Mouse (Mus musculus) liver, embryonic 12.5 days (tissue): ENCODE data around the gene Phb2. TPM values are rescaled to one million over a fixed set of nuclear protein-coding genes. Genes with fewer than 3 reads are reported as not detected.
"Not testable (repeated sequence)": the region's sequence is repeated elsewhere in the genome, so short reads cannot be mapped to it uniquely, and the experiment has no call there.

Experiments
- ATAC-seq: fragments of 200-750 bp; cut with Nextera tagmentation; 2 replicates; pipeline ENCODE4 v1.8.0; 2017; ENCODE audit warnings: moderate number of reproducible peaks, mild to moderate bottlenecking, moderate library complexity
- H3K27ac ChIP-seq: fragments of 300-500 bp; sonication (generic); 2 replicates; pipeline ENCODE4 v1.5.1; 2016; ENCODE audit warnings: mild to moderate bottlenecking
- H3K27me3 ChIP-seq: fragments of 300-500 bp; sonication (generic); replicated peaks from 2 replicates; pipeline ENCODE4 v1.6.1; 2016; ENCODE audit warnings: mild to moderate bottlenecking, moderate library complexity
- H3K36me3 ChIP-seq: fragments of 300-500 bp; sonication (generic); 2 replicates; pipeline ENCODE4 v1.6.1; 2016; ENCODE audit warnings: mild to moderate bottlenecking, moderate library complexity
- H3K4me1 ChIP-seq: fragments of 300-500 bp; sonication (generic); 2 replicates; pipeline ENCODE4 v1.6.1; 2016
- H3K4me2 ChIP-seq: fragments of 300-500 bp; sonication (generic); 2 replicates; pipeline ENCODE4 v1.6.1; 2016; ENCODE audit warnings: mild to moderate bottlenecking, moderate library complexity
- H3K4me3 ChIP-seq: fragments of 300-500 bp; sonication (generic); 2 replicates; pipeline ENCODE4 v1.5.1; 2016; ENCODE audit warnings: mild to moderate bottlenecking, moderate library complexity
- H3K9ac ChIP-seq: fragments of 300-500 bp; sonication (generic); 2 replicates; pipeline ENCODE4 v1.6.1; 2016; ENCODE audit warnings: mild to moderate bottlenecking, moderate library complexity
- H3K9me3 ChIP-seq: fragments of 300-500 bp; sonication (generic); replicated peaks from 2 replicates; pipeline ENCODE4 v1.6.1; 2016; ENCODE audit warnings: mild to moderate bottlenecking, moderate library complexity
- WGBS: fragments of 180-500 bp; shearing (Covaris S2); methylation state at CpG from one replicate; pipeline ENCODE4 v1.1.7; 2016; ENCODE audit not compliant: insufficient replicate concordance; 5-methylcytosine and 5-hydroxymethylcytosine counted together
- polyA plus RNA-seq: library from polyadenylated mRNA; unstranded; fragments of >200 nt; fragmentation: Nextera tagmentation; extraction: Ambion mirVana; gene quantifications from 2 replicates; pipeline ENCODE4 v1.2.1, GENCODE M21; 2016

Gene Phb2
- polyA plus RNA-seq, 1 experiment from 2014 or later, result 443 TPM

DNA sequence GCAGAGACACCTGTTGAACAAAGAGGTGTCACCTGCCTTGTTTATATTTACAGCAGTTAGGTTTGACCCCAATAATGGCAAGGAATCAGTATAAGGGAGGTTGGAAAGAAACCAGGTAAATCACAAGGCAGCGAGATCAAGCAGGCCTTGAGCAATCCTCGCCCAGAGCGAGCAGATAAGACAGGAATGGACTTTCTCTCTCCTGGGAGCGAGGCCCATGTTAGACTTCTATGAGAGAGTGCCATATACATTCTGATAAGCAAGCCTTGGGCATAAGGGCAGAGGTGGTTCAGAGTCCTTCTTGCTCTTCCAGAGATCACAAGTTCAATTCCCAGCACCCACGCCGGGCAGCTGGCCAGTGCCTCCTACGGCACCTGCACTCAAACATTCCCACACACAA, 33.4 kb upstream of the Phb2 start:
- 84% methylated on average over 7 of the region's 7 CpGs for WGBS
- H3K4me1 ChIP-seq, result peaks cover 59% of the 10 kb centered on the region
- H3K4me3 ChIP-seq, result no peak overlapping the region
- H3K9ac ChIP-seq, result no peak overlapping the region
- no peak overlapping the region for H3K27ac ChIP-seq
- H3K36me3 ChIP-seq, result peaks cover 34% of the 10 kb centered on the region
- no peaks in the 10 kb centered on the region for H3K9me3 ChIP-seq
- no peak for ATAC-seq
- H3K27me3 ChIP-seq, result no peaks in the 10 kb centered on the region
- no peak overlapping the region for H3K4me2 ChIP-seq

DNA sequence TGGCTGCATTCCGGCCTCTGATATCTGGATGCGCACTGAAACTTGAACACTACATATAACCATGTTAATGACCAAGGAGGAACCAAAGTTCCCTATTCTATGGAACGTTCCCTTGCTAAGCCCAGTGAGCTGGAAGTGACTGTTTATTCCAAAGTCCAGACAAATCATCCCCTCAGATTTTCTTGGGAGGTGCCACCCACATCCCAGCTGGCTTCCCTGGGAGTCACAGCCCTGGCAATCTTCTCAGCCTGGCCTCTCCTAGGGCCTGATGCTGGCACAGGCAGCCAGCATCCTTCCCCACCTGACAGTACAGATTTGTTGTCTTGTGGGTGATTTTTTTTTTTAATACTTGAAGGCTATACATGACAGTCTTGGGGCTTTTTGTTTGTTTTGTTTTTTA, 32.6 kb upstream of the Phb2 start:
- Histone ChIP-seq H3K27ac (no peak overlapping the region), H3K9ac (no peak overlapping the region), H3K36me3 (peaks cover 27% of the 10 kb centered on the region), H3K9me3 (no peaks in the 10 kb centered on the region), H3K27me3 (no peaks in the 10 kb centered on the region), H3K4me1 (peaks cover 59% of the 10 kb centered on the region), H3K4me2 (no peak overlapping the region), H3K4me3 (no peak overlapping the region)
- 89% methylated on average over 3 of the region's 3 CpGs for WGBS
- no peak for ATAC-seq

DNA sequence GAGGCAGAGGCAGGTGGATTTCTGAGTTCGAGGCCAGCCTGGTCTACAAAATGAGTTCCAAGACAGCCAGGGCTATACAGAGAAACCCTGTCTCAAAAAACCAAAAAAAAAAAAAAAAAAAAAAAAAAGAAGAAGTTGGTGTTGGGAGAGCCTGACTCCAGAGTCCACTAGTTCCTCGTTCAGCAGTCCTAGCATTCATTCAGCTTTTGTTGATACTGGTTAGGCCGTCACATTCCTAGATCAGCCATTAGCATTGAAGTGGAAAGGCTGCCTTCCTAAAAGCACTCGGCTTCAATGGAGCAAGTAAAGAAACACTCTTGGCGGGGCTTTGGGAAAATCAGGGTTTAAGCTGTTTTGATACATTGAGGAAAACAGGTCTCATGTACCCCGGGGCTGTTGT, 29.8 kb upstream of the Phb2 start:
- not testable (repeated sequence) for H3K27me3 ChIP-seq, H3K9ac ChIP-seq, H3K4me2 ChIP-seq, H3K27ac ChIP-seq, ATAC-seq, H3K9me3 ChIP-seq, H3K4me3 ChIP-seq
- Histone ChIP-seq H3K36me3 (peaks cover 21% of the 10 kb centered on the region), H3K4me1 (peaks cover 75% of the 10 kb centered on the region)
- WGBS, result 65% methylated on average over 6 of the region's 6 CpGs

DNA sequence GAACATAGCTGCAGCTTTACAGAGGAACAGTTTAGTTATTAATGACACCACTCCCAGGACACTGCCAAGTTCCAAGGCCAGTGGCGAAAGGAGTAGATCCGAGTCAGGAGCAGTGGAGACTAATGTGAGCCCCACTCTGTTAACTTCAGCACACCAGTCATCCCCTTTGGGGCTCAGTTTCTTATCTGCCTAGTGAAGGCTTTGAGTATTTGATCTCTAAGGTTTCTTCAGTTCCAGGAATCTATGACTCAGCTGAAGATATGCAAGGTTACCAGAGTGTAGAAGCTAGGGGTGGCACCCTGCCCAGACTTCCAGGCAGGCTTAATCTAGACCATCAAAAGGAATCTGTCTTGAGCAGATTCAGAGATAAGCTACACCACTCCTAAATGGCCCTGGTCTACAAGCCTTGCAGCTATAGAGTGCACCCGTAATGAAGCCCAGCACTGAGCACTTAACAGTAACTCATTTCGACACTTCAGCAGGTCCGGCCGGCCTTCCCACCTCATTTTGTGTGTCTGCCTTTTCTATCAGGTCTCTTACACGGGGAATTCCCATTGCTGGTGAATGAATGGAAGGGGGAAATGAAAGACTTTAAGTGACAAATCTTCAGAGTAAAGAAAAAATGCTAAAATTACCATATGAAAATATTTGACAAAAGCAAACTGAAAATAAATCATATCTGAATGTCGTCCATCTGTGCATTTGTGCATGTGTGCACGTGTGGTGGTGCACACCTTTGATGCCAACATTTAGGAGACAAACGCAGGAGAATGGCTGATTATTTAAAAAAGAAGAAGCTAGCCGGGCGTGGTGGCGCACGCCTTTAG, 28.3 kb upstream of the Phb2 start:
- Histone ChIP-seq H3K9ac (0 out of 2 replicates have a peak overlapping the region, but pooled peaks have one; percentile 32), H3K4me3 (peak overlapping the region; percentile 8; the same call in 1 of the 2 replicates), H3K9me3 (no peaks in the 10 kb centered on the region), H3K36me3 (peaks cover 22% of the 10 kb centered on the region), H3K4me1 (peaks cover 73% of the 10 kb centered on the region), H3K4me2 (peak overlapping the region; percentile 51), H3K27me3 (no peaks in the 10 kb centered on the region), H3K27ac (peak overlapping the region; percentile 73)
- 61% methylated on average over 14 of the region's 14 CpGs for WGBS
- peak; percentile 90 for ATAC-seq

DNA sequence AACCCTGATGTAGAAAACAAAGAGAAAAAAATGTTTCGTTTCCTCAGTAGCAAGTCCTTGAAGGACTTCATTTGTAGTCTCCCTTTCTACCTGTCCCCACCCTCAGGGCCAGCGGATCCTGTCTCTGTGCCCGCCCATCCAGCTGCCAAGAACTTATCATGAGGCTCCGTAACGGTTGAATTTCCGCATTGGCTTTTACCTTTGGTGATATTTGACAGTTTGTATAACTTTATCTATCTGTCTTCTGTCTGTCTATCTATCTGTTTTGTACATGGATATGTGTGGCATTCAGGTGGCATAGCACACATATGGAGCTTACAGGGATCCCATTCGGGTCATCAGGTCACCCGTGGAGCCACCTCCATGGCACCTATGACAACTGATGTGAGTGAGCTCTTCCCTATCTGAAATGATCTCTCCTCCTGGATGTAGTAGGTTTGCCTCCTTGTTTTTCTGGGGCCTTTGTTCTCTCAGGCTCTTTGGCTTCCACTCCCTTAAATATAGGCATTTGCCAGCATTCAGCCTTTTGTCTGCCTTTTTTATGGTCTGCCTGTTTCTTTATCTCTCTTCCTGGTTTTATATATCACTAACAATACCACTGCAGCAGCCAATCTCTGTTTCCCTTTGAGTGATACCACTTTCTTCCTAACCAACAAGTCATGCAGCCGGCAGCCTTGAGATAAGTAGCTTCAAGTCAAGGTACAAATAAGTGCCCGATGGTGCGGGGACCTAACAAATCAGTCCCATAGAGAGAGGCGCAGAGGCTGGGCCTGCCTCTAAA, 26.3 kb upstream of the Phb2 start:
- no peaks in the 10 kb centered on the region for H3K9me3 ChIP-seq
- no peak overlapping the region for H3K4me3 ChIP-seq
- peak overlapping the region; percentile 45 for H3K27ac ChIP-seq
- H3K4me1 ChIP-seq, result peaks cover 78% of the 10 kb centered on the region
- H3K36me3 ChIP-seq, result peaks cover 15% of the 10 kb centered on the region
- 34% methylated on average over 12 of the region's 12 CpGs for WGBS
- ATAC-seq, result peak; percentile 38
- 0 out of 2 replicates have a peak overlapping the region, but pooled peaks have one; percentile 8 for H3K9ac ChIP-seq
- no peaks in the 10 kb centered on the region for H3K27me3 ChIP-seq
- H3K4me2 ChIP-seq, result peak overlapping the region; percentile 19

DNA sequence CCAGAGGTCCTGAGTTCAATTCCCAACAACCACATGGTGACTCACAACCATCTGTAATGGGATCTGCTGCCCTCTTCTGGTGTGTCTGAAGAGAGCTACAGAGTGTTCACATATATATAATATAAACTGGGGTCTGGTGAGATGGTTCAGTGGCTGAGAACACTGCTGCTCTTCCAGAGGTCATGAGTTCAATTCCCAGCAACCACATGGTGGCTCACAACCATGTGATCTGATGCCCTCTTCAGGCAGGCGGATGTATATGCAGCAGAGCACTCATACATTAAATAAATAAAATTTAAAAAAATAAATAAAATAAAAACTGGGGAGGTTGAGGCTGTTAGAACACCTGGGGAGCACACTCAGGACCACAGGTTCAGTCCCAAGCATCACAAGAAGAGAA, 25.5 kb upstream of the Phb2 start:
- peak overlapping the region; percentile 19; the same call in 1 of the 2 replicates for H3K4me2 ChIP-seq
- WGBS, result 58% methylated on average over 1 of the region's 1 CpGs
- not testable (repeated sequence) for H3K27me3 ChIP-seq, H3K9me3 ChIP-seq, H3K27ac ChIP-seq, H3K9ac ChIP-seq, H3K4me3 ChIP-seq, ATAC-seq
- H3K36me3 ChIP-seq, result peaks cover 11% of the 10 kb centered on the region
- H3K4me1 ChIP-seq, result peaks cover 73% of the 10 kb centered on the region

DNA sequence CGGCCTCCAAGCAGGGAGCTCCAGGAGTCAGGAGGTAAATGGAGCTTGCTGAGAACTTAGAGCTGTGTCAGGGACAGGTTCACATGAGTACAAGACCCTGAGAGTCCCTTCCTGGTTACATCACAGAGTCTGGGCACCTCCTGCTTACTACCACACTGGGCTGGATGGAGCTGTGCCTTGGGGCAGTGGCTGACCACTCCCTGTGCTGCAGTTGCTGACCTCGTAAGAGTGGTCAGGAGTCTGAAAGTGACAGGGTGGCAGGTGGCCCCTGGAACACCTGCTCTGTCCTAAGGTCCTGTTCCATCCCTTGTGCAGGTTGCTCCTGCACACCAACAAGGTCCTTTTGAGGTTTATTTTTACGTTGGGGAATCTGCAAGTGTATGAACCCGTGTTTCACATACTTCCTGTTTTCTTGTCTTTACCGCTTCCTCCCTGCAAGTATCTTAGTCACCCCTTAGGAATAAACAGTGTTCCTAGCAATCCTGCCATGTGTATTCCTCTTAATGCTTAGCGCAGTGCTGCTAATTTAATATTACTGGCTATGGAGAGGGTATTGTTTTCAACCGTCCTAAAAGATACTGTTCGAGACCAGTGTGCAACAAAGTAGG, 23.9 kb upstream of the Phb2 start:
- Histone ChIP-seq H3K27me3 (no peaks in the 10 kb centered on the region), H3K9me3 (no peaks in the 10 kb centered on the region), H3K9ac (no peak overlapping the region), H3K4me2 (no peak overlapping the region), H3K36me3 (peaks cover 12% of the 10 kb centered on the region), H3K27ac (peak overlapping the region; percentile 36; the same call in 1 of the 2 replicates), H3K4me3 (no peak overlapping the region), H3K4me1 (peaks cover 71% of the 10 kb centered on the region)
- ATAC-seq, result no peak
- WGBS, result 60% methylated on average over 8 of the region's 8 CpGs

DNA sequence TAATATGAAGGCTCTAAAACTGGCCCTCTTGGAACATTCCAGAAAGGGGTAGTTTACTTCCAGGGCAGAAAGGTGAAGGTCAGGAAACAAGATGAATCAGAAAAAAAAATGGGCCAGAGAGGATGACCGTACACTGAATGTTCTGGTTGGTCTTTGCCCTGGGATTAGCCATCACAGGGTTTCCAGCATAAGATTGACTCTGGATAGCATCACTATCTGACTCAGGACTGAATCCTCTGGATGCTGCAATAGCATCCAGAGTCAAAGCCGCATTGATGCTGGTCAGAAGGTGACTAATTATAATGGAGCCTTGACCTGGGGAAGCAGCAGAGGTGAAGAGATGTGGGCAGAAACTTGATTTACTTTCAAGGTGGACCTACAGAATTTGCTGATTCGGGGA, 23.1 kb upstream of the Phb2 start:
- WGBS, result 75% methylated on average over 3 of the region's 3 CpGs
- Histone ChIP-seq H3K4me2 (no peak overlapping the region), H3K4me3 (no peak overlapping the region), H3K27me3 (no peaks in the 10 kb centered on the region), H3K27ac (no peak overlapping the region), H3K4me1 (peaks cover 71% of the 10 kb centered on the region), H3K36me3 (peaks cover 18% of the 10 kb centered on the region), H3K9ac (no peak overlapping the region), H3K9me3 (no peaks in the 10 kb centered on the region)
- no peak for ATAC-seq

DNA sequence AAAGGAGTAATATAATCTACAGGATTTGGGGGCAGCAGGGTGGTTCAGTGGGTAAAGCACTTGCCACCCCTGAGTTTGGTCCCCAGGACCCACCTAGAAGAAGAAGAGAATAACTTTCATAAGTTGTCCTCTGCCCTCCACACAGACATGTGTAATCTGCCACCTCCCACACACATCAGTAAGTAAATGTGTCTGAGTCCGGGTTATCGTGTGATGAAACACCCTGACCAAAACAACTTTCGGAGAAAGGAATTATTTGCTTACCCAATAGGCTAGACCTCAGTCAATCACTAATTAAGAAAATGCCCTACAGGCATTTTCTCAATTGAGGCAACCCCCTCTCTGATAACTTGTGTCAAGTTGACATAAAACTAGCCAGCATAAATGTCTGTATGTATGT, 21.6 kb upstream of the Phb2 start:
- 79% methylated on average over 3 of the region's 3 CpGs for WGBS
- peaks cover 26% of the 10 kb centered on the region for H3K36me3 ChIP-seq

DNA sequence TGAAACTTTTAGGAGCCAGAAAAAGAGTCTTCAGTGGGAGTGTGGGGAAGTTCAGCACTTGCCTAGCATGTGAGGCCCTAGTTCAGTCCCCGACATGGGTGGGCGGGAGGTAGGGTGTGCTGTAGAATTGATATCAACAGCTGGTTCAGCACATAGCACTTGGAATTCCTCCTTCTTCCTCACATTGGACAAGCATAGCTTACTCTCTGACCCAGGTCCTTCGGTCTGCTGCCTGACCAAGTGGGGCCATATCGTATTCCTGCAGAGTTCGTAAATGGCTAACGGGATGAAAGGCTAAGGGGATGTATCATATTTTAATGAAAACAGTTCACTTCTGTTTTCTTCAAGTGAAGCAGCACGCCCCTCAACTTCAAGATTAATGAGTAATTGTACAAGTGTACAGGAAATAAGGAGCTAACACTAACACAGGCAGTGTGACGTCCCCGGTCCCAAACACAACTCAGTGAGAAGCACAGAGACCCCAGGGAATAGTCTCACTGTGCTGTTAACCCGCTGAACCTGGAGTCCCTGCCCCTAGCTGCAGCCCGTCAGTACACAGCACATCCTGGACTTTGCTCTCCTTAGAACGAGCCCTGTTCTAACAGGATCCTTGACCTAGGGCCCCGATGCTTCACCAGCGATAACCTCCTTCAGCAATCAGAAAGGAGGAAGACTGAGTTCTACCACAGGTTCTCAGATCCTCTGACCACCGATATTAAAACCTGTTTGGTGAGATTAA, 18.7 kb upstream of the Phb2 start:
- H3K27me3 ChIP-seq, result no peaks in the 10 kb centered on the region
- no peak overlapping the region for H3K9ac ChIP-seq
- H3K4me2 ChIP-seq, result no peak overlapping the region
- peaks cover 30% of the 10 kb centered on the region for H3K36me3 ChIP-seq
- H3K4me1 ChIP-seq, result peaks cover 36% of the 10 kb centered on the region
- H3K27ac ChIP-seq, result no peak overlapping the region; the same call in 1 of the 2 replicates
- H3K9me3 ChIP-seq, result no peaks in the 10 kb centered on the region
- no peak for ATAC-seq
- H3K4me3 ChIP-seq, result no peak overlapping the region
- whole genome bisulfite sequencing, result 82% methylated on average over 15 of the region's 15 CpGs

More for the DNA sequence above, 21.6 kb upstream of the Phb2 start:
- no peaks in the 10 kb centered on the region for H3K9me3 ChIP-seq
- H3K27me3 ChIP-seq, result no peaks in the 10 kb centered on the region
- no peak overlapping the region for H3K27ac ChIP-seq
- H3K4me1 ChIP-seq, result peaks cover 64% of the 10 kb centered on the region
- no peak overlapping the region for H3K4me2 ChIP-seq
- H3K4me3 ChIP-seq, result no peak overlapping the region
- no peak for ATAC-seq
- H3K9ac ChIP-seq, result no peak overlapping the region

DNA sequence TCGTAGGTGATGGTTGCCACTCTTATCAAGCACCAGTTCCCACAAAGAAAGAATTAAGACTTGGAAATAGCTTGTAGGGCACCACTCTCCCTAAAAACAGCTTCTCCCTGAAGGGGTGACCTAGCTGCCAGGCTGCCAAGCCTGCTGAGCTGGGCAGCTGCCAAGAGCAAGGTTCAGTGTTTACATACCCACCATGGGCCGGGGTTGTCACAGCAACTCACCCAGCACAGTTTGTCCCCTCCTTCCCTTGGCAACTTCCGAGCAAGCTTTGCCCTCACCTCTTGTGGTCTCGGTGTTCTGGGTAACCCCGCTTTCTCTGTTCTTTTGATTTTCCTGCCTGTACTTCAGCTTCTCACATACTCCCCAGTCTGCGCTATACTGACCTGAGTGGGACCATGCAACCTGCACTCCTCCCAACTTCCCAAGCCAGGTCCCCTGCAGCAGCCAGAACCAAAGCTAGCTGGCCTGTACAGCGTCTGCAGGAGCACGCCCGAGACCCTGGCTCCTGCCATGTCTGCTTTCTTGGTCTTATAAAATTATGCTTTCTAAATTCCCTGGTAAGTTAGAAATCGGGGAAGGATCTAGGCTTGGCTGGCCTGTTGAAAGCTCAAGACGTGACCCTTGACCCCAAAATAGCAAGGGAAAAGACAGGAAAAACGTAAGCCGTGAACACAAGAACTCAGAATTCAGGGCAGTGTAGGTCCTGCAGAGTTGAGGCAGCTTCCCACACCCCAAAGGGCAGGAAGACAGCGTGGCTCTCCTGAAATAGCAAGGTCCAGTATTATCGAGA, 17.8 kb upstream of the Phb2 start:
- Histone ChIP-seq H3K9me3 (no peaks in the 10 kb centered on the region), H3K4me1 (peaks cover 33% of the 10 kb centered on the region), H3K27me3 (no peaks in the 10 kb centered on the region), H3K4me3 (no peak overlapping the region), H3K4me2 (no peak overlapping the region), H3K36me3 (peaks cover 40% of the 10 kb centered on the region), H3K27ac (no peak overlapping the region), H3K9ac (no peak overlapping the region)
- 81% methylated on average over 15 of the region's 15 CpGs for WGBS
- no peak for ATAC-seq
